Mouse (Mus musculus): ENCODE data around the gene Zhx3.

The Zhx3 gene

GRCm38 (mm10) chr2:160883912-160884311, 11.1 kb upstream of the Zhx3 start:
- DNase-seq (ENCODE audit: extremely low read depth, low read depth, low spot score) = no peak

- no peak for DNase-seq (ENCODE audit: extremely low read depth, low read depth, low spot score)
These were observed 9.6 kb upstream of the Zhx3 start for GRCm38 (mm10) chr2:160882436-160882835.

GRCm38 (mm10) chr2:160881462-160882101, 8.8 kb upstream of the Zhx3 start:
- DNase-seq (ENCODE audit: extremely low read depth, low read depth, low spot score) = no peak

- DNase-seq (ENCODE audit: extremely low read depth, low read depth, low spot score) = no peak
These were observed 7.8 kb upstream of the Zhx3 start, which contains the start of gene Lpin3 for GRCm38 (mm10) chr2:160880453-160881195. Lpin3 (plus strand) TSS chr2:160880670.

GRCm38 (mm10) chr2:160876115-160876514, 3.3 kb upstream of the Zhx3 start:
- DNase-seq (ENCODE audit: extremely low read depth, low read depth, low spot score) = no peak

GRCm38 (mm10) chr2:160874231-160874877, 1.6 kb upstream of the Zhx3 start:
- DNase-seq (ENCODE audit: extremely low read depth, low read depth, low spot score) = no peak

- no peak for DNase-seq (ENCODE audit: extremely low read depth, low read depth, low spot score)
These were observed 403 bp downstream of the Zhx3 start for GRCm38 (mm10) chr2:160872395-160872794.

GRCm38 (mm10) chr2:160871310-160871709, 1.5 kb downstream of the Zhx3 start:
- no peak for DNase-seq (ENCODE audit: extremely low read depth, low read depth, low spot score)

- no peak for DNase-seq (ENCODE audit: extremely low read depth, low read depth, low spot score)
These were observed 3.4 kb downstream of the Zhx3 start for GRCm38 (mm10) chr2:160869446-160869845.

GRCm38 (mm10) chr2:160865266-160865665, 7.5 kb downstream of the Zhx3 start:
- DNase-seq (ENCODE audit: extremely low read depth, low read depth, low spot score) = no peak

GRCm38 (mm10) chr2:160864112-160864511, 8.7 kb downstream of the Zhx3 start:
- no peak for DNase-seq (ENCODE audit: extremely low read depth, low read depth, low spot score)

GRCm38 (mm10) chr2:160860363-160860762, 12.4 kb downstream of the Zhx3 start:
- DNase-seq (ENCODE audit: extremely low read depth, low read depth, low spot score) = no peak

- DNase-seq (ENCODE audit: extremely low read depth, low read depth, low spot score) = no peak
These were observed 16.3 kb downstream of the Zhx3 start for GRCm38 (mm10) chr2:160856359-160857102.

- no peak for DNase-seq (ENCODE audit: extremely low read depth, low read depth, low spot score)
These were observed 18.1 kb downstream of the Zhx3 start for GRCm38 (mm10) chr2:160854687-160855086.

- DNase-seq (ENCODE audit: extremely low read depth, low read depth, low spot score) = no peak
These were observed 22.4 kb downstream of the Zhx3 start for GRCm38 (mm10) chr2:160850360-160850759.

- DNase-seq (ENCODE audit: extremely low read depth, low read depth, low spot score) = no peak
These were observed 23.1 kb downstream of the Zhx3 start for GRCm38 (mm10) chr2:160849617-160850240.

- no peak for DNase-seq (ENCODE audit: extremely low read depth, low read depth, low spot score)
These were observed 24.6 kb downstream of the Zhx3 start for GRCm38 (mm10) chr2:160848186-160848585.

GRCm38 (mm10) chr2:160847664-160848063, 25.1 kb downstream of the Zhx3 start:
- no peak for DNase-seq (ENCODE audit: extremely low read depth, low read depth, low spot score)

- DNase-seq (ENCODE audit: extremely low read depth, low read depth, low spot score) = no peak
These were observed 32.0 kb downstream of the Zhx3 start for GRCm38 (mm10) chr2:160840838-160841237.

GRCm38 (mm10) chr2:160810802-160811201, 62.0 kb downstream of the Zhx3 start:
- DNase-seq (ENCODE audit: extremely low read depth, low read depth, low spot score) = no peak

GRCm38 (mm10) chr2:160810376-160810775, 62.4 kb downstream of the Zhx3 start:
- no peak for DNase-seq (ENCODE audit: extremely low read depth, low read depth, low spot score)

Measured in fat pad, adult 2 months (tissue).